Mouse (Mus musculus) liver, embryonic 14.5 days (tissue): ENCODE data around the gene Zmynd11.

Experiments used
- CTCF ChIP-seq: IDR thresholded peaks from 2 replicates; pipeline ENCODE4 v1.5.1; 2016; ENCODE audit warnings: antibody characterized with exemption, low read depth, control low read depth
- EP300 ChIP-seq: IDR thresholded peaks from 2 replicates; pipeline ENCODE4 v1.6.1; 2016; ENCODE audit warnings: antibody characterized with exemption, low read depth

DNA sequence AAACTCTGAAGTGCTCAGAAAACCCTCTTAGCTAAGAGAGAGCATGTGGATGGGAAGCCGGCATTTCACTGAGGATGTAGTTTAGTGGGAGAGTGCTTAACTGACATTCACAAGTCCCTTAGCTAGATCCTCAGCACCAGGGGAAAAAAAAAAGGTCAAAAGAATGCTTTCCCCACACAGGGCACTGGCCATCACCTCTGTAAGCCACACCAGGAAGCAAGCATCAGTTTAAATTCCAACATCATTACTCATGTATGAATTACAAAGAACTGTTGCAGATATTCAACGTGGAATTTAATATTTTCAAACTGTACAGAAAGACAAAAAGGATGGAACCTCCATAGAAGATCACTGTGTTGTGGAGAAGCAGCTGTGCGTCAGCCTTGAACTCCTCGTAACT lies 69.7 kb downstream of the Zmynd11 start:
- TF ChIP-seq CTCF (no peak), EP300 (no peak)
